Mouse (Mus musculus) liver, embryonic 16.5 days (tissue): ENCODE measurements around the gene Gm10181. TPM values are rescaled to one million over a fixed set of nuclear protein-coding genes. Genes with fewer than 3 reads are reported as not detected.

Experiments
- ATAC-seq: fragments of 200-750 bp; cut with Nextera tagmentation; 2 replicates; pipeline ENCODE4 v1.8.0; 2017; ENCODE audit warnings: low read depth, mild to moderate bottlenecking, moderate number of reproducible peaks, moderate library complexity
- H3K27ac ChIP-seq: fragments of 300-500 bp; sonication (generic); 2 replicates; pipeline ENCODE4 v1.5.1; 2014; ENCODE audit warnings: mild to moderate bottlenecking, low read length
- H3K27me3 ChIP-seq: fragments of 300-500 bp; sonication (generic); 2 replicates; pipeline ENCODE4 v1.6.1; 2014; ENCODE audit warnings: low read depth, low read length, mixed read lengths; ENCODE audit not compliant: control insufficient read depth, insufficient read depth
- H3K36me3 ChIP-seq: fragments of 300-500 bp; sonication (generic); 2 replicates; pipeline ENCODE4 v1.6.1; 2014; ENCODE audit warnings: mild to moderate bottlenecking; ENCODE audit not compliant: control insufficient read depth, insufficient read depth
- H3K4me1 ChIP-seq: fragments of 300-500 bp; sonication (generic); 2 replicates; pipeline ENCODE4 v1.6.1; 2014; ENCODE audit warnings: low read depth, low read length, mixed read lengths; ENCODE audit not compliant: control insufficient read depth
- H3K4me2 ChIP-seq: fragments of 300-500 bp; sonication (generic); 2 replicates; pipeline ENCODE4 v1.6.1; 2014; ENCODE audit warnings: low read depth, low read length, mixed read lengths
- H3K4me3 ChIP-seq: fragments of 300-500 bp; sonication (generic); 2 replicates; pipeline ENCODE4 v1.5.1; 2014; ENCODE audit warnings: low read depth, mild to moderate bottlenecking, low read length
- H3K9ac ChIP-seq: fragments of 300-500 bp; sonication (generic); 2 replicates; pipeline ENCODE4 v1.6.1; 2014; ENCODE audit warnings: low read depth, low read length
- H3K9me3 ChIP-seq: fragments of 300-500 bp; sonication (generic); replicated peaks from 2 replicates; pipeline ENCODE4 v1.6.1; 2016; ENCODE audit warnings: low read length; ENCODE audit not compliant: control insufficient read depth
- WGBS: fragments of 180-500 bp; shearing (Covaris S2); extraction: QIAGEN DNeasy Blood & Tissue Kit; methylation state at CpG from one replicate; pipeline ENCODE4 v1.1.7; 2014; ENCODE audit not compliant: insufficient replicate concordance; 5-methylcytosine and 5-hydroxymethylcytosine counted together
- polyA plus RNA-seq: library from polyadenylated mRNA; unstranded; fragments of >200 nt; fragmentation: Nextera tagmentation; extraction: Ambion mirVana; gene quantifications from 2 replicates; pipeline ENCODE4 v1.2.1, GENCODE M21; 2015

Gm10181 gene
- not detected in 2 replicates for polyA plus RNA-seq

DNA sequence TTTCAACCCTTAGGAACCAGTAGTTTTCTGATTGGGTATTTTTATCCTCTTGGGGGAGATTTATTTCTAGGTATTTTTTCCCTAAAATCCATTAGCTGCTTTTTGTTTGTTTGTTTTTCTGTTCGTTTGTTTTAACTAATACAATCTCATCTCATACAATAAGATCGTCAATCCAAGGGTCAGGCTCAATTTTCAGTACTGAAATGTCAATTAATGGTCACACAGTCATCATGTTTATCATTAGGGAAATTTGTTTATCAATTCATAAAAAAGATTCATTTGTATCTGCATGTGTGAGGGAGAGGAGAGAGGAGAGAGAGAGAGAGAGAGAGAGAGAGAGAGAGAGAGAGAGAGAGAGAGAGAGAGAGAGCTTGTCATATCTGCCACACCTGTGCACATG, at the start of gene Gm10181:
Gm10181 (plus strand) TSS at position 301 of the 400 bp plus-strand sequence.
- Histone ChIP-seq H3K4me2 (no peak within 1 kb of the TSS), H3K36me3 (no peaks in the 10 kb centered on the region), H3K9ac (no peak within 1 kb of the TSS), H3K27me3 (no peaks in the 10 kb centered on the region), H3K4me3 (no peak within 1 kb of the TSS), H3K27ac (no peak within 1 kb of the TSS), H3K4me1 (no peaks in the 10 kb centered on the region), H3K9me3 (no peaks in the 10 kb centered on the region)
- 50% methylated on average over 2 of the region's 2 CpGs for WGBS
- ATAC-seq, result no peak

DNA sequence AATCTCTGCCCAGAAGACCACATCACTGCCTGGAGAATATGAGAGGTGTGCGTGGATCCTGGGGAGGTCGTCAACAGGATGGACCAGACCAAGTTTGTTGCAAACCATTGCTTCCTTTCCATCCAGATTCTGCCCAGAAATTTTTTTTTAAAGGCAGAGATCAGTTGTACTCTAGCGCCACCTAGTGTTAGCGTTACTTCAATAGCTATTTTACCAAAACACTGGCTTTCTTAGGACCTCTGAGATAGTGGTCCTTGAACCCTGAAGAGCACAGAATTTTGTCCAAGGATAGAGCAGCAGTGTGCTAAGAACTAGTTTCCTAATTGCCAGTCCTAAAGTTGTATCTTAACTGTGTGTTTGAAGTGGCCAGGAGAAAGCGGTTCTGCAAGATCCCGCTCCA, 47.6 kb upstream of the Gm10181 start:
- ATAC-seq, result no peak

DNA sequence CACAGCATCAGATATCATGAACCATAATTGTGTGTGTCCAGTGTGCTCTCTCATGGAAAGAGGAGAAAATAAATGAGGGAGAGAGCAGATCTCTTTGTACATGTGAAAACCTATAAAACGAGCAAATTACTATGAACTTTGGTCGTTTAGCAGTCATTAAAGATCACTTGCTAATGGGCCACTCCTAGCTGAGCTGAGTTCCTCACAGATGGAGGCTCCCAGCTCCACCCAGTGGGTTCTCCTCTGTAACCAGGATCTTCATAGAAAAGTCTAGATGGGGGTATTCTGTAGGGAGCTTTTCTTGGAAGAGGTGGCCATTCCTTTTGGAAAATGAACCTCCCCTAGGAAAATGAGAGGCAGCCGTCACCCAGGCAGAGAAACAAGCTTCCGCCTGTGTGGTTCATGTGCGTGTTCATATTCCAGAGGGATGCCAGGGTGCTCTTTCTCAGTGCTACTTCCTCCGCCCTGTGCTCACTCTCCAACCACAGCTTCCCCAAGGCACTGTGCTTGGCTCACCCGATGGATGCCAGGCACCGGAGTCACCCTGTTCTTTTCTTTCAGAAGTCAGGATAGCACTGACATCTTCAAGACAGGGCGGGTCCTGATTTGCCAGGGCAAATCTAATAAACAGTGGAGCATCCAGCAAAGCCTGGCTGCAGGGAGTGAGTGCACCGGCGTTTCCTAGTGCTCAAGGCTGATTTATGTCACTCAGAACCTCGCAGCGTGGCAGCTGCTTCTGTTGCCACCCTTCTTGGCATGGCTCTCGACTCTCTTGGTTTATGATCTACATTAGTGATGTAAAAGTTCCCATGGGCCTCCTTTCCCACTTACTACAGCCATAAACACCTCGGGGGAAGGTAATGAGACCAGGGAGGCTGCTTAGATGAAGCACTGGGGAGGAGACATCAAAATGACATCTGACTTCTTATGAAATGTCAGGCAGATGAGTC, 46.8 kb upstream of the Gm10181 start:
- no peak for ATAC-seq
- 47% methylated on average over 15 of the region's 15 CpGs for WGBS

More for the DNA sequence above, 47.6 kb upstream of the Gm10181 start:
- Histone ChIP-seq H3K27ac (no peak overlapping the region), H3K9ac (no peak overlapping the region), H3K4me1 (no peaks in the 10 kb centered on the region), H3K27me3 (no peaks in the 10 kb centered on the region), H3K36me3 (no peaks in the 10 kb centered on the region), H3K4me3 (no peak overlapping the region), H3K9me3 (no peaks in the 10 kb centered on the region), H3K4me2 (no peak overlapping the region)
- 18% methylated on average over 6 of the region's 6 CpGs for WGBS

DNA sequence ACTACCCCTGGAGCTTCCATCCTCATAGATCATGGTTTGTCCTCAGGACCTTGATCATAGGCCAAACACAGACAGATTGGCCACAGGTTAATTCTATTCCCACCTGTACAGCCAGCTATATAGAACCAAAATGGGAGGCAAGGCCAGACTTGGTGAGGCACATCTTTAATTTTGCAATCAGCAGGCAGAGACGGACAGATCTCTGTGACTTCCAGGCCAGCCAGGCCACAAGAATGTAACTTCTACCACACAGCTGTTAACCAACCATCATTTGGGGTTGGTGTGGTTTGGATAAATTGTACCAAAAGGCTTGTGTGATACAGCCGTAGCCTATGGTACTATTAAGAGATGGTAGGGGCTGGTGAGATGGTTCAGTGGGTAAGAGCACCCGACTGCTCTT, 44.9 kb upstream of the Gm10181 start:
- no peaks in the 10 kb centered on the region for H3K27me3 ChIP-seq
- WGBS, result 45% methylated on average over 3 of the region's 3 CpGs
- no peaks in the 10 kb centered on the region for H3K36me3 ChIP-seq

More for the DNA sequence above, 46.8 kb upstream of the Gm10181 start:
- Histone ChIP-seq H3K4me2 (no peak overlapping the region), H3K27ac (no peak overlapping the region), H3K36me3 (no peaks in the 10 kb centered on the region), H3K9ac (no peak overlapping the region), H3K9me3 (no peaks in the 10 kb centered on the region), H3K4me1 (no peaks in the 10 kb centered on the region), H3K27me3 (no peaks in the 10 kb centered on the region), H3K4me3 (no peak overlapping the region)

DNA sequence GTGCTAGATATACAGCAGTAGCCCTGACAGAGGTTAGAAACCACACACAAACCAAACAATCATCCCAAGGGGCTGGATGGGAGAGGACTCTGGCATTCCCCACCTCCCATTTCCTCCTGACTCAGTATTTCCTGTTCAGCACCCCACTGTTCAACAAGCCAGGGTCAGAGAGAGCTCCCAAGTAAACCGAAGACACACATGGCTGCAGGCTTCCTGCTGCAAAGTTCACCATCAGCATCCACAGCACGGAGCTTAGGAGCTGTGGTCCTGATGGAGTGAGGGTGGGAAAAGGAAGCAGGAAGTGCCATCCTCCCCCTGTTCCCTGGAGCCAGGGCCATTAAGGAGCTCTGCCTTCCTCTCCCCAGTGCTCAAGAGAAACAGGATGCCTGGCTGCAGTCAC, 40.9 kb upstream of the Gm10181 start:
- H3K27ac ChIP-seq, result no peak overlapping the region; the same call in 1 of the 2 replicates
- H3K9me3 ChIP-seq, result no peaks in the 10 kb centered on the region
- no peak for ATAC-seq
- no peaks in the 10 kb centered on the region for H3K36me3 ChIP-seq
- 0 out of 2 replicates have a peak overlapping the region, but pooled peaks have one; percentile 3 for H3K4me2 ChIP-seq
- H3K27me3 ChIP-seq, result no peaks in the 10 kb centered on the region
- no peak overlapping the region for H3K4me3 ChIP-seq
- H3K9ac ChIP-seq, result no peak overlapping the region
- H3K4me1 ChIP-seq, result no peaks in the 10 kb centered on the region
- WGBS, result 20% methylated on average over 2 of the region's 2 CpGs

More for the DNA sequence above, 44.9 kb upstream of the Gm10181 start:
- no peaks in the 10 kb centered on the region for H3K9me3 ChIP-seq
- no peak overlapping the region for H3K27ac ChIP-seq
- H3K9ac ChIP-seq, result no peak overlapping the region
- no peak for ATAC-seq
- H3K4me2 ChIP-seq, result no peak overlapping the region
- H3K4me3 ChIP-seq, result no peak overlapping the region
- H3K4me1 ChIP-seq, result no peaks in the 10 kb centered on the region

DNA sequence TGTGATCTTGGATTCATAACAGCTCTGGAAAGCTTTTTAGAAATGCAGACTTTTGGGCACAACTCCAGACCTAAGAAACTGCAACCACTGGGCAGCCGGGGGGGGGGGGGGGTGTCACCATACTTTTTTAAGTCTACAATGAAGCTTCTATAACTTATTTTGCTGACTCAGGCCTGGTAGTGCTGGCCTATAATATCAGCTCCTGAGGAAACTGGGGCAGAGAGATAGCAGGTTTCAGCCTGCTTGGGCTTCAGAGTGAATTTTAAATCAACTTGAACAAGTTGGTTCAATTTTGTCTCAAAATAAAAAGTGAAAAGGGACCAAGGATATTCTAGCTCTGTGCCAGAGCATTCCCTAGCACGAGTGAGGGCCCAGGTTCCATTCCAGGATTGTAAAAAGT, 40.3 kb upstream of the Gm10181 start:
- no peak overlapping the region for H3K9ac ChIP-seq
- no peaks in the 10 kb centered on the region for H3K9me3 ChIP-seq
- H3K4me3 ChIP-seq, result no peak overlapping the region
- no peaks in the 10 kb centered on the region for H3K4me1 ChIP-seq
- no peak for ATAC-seq
- H3K27me3 ChIP-seq, result no peaks in the 10 kb centered on the region
- H3K36me3 ChIP-seq, result no peaks in the 10 kb centered on the region
- no peak overlapping the region for H3K27ac ChIP-seq
- 22% methylated on average over 2 of the region's 2 CpGs for WGBS
- no peak overlapping the region for H3K4me2 ChIP-seq

DNA sequence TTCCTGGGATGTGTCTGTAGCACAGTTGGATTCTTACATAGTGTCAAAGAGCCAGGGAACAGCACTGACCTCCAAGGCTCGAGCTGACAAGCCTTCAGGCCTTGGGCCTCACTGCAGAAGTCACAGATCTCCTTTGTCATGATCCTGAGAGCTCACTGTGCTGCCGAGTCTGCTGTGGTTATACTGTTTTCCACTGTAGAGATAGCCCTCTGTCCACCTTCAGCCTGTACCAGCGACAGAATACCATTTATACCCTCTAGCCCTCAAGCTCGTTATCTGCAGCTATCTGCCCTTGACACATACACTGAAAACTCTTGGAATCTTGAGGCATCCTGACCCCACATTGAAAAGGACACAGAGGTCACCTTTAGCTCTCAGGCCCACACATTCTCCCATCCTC, 37.3 kb upstream of the Gm10181 start:
- H3K9ac ChIP-seq, result no peak overlapping the region
- no peak overlapping the region for H3K4me3 ChIP-seq
- H3K27me3 ChIP-seq, result no peaks in the 10 kb centered on the region
- no peak overlapping the region for H3K4me2 ChIP-seq
- H3K9me3 ChIP-seq, result no peaks in the 10 kb centered on the region
- no peak overlapping the region for H3K27ac ChIP-seq
- ATAC-seq, result no peak
- H3K36me3 ChIP-seq, result no peaks in the 10 kb centered on the region
- no peaks in the 10 kb centered on the region for H3K4me1 ChIP-seq
- 33% methylated on average over 4 of the region's 4 CpGs for WGBS

DNA sequence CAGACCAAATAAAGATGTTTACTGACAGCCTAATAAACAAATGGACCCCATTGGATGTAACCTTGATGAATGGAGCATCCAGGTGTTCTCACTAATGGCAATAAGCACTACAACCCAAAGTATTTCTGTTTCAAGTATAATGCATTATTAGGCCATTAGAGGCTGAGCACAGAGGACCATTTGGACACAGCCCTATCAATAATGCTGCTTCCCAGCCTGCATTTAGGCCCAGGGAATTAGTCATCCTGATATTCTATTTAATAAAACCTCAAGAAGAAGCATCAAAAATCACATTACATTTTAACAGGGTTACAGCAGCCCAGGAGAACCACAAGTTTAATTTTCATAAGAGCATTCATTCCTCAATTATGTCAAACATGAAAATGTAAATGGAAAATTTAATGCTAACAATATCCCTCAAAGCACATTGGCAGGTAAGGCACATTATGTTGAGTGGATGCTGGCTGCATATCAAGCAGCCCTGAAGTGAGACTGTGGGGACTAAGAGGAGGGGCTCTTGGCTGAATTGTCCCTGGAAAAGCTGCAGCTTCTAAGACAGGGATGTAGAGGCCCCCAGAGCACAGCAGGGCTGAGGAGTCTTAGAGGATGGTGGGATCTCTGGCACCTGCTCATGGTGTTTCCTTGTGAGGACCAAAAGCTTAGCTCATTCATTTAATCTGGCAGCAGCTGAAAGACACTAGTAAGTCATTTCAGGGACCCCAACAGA, 33.4 kb upstream of the Gm10181 start:
- no peaks in the 10 kb centered on the region for H3K27me3 ChIP-seq
- no peaks in the 10 kb centered on the region for H3K4me1 ChIP-seq
- ATAC-seq, result no peak
- no peak overlapping the region for H3K27ac ChIP-seq
- H3K9ac ChIP-seq, result no peak overlapping the region
- no peak overlapping the region for H3K4me3 ChIP-seq
- no peaks in the 10 kb centered on the region for H3K9me3 ChIP-seq
- H3K36me3 ChIP-seq, result no peaks in the 10 kb centered on the region
- H3K4me2 ChIP-seq, result no peak overlapping the region

DNA sequence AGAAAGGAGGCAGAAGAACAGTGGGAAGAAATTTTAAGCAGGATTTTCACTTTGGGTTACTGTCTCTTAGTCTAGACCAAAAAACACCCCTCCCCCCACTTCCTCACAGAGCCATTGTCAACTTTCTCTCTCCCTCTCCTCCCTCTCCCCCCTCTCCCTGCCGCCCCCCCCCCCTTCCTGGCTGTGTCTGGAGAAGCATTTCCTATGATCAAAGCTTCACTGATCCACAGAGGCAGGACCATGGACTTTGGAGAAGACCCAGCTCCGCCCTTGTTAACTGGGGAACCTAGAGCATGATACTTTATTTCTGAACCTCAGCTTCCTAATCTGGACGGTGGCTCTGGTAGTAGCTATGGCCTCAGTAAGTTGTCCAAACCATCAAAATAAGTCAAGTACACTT, 30.5 kb upstream of the Gm10181 start:
- Histone ChIP-seq H3K9ac (no peak overlapping the region), H3K4me2 (no peak overlapping the region), H3K4me3 (no peak overlapping the region), H3K27ac (no peak overlapping the region), H3K27me3 (no peaks in the 10 kb centered on the region), H3K4me1 (no peaks in the 10 kb centered on the region), H3K36me3 (no peaks in the 10 kb centered on the region), H3K9me3 (no peaks in the 10 kb centered on the region)
- no peak for ATAC-seq
- WGBS, result 26% methylated on average over 2 of the region's 3 CpGs
